ENCODE assay signal across 12 mouse cellular contexts in genomic region chr17:30938554-30938953, GRCm38 (mm10). TPM values are rescaled to one million over a fixed set of nuclear protein-coding genes. Genes with fewer than 3 reads are reported as not detected.
DNase-seq lines count a peak whose midpoint lies in the region; ATAC-seq and TF ChIP-seq lines count a peak whose summit lies in the region.
"Had no signal": no experiment of that assay in that cellular context is flagged by ENCODE, and none has a peak within 500 bp of the region (broad histone marks: within the 10 kb centered on the region; RNA-seq: fewer than 3 reads in every experiment).

No protein-coding gene starts in this region.

- H3K36me3 ChIP-seq in heart, embryonic 16.5 days (ENCODE audit: control insufficient read depth, insufficient read depth): no peaks in the 10 kb centered on the region
- no peaks in the 10 kb centered on the region for H3K36me3 ChIP-seq in heart, embryonic 12.5 days
- H3K36me3 ChIP-seq: neural tube, embryonic 12.5 days had no signal

- H3K9ac ChIP-seq in heart, embryonic 16.5 days (ENCODE audit: low read length): no peak overlapping the region
- no peak overlapping the region for H3K9ac ChIP-seq in heart, embryonic 12.5 days
- H3K9ac ChIP-seq: neural tube, embryonic 12.5 days had no signal

- no peaks in the 10 kb centered on the region for H3K27me3 ChIP-seq in heart, embryonic 16.5 days (ENCODE audit: control insufficient read depth, insufficient read depth, low read length)
- no peaks in the 10 kb centered on the region for H3K27me3 ChIP-seq in heart, embryonic 12.5 days (replicated peaks)
- H3K27me3 ChIP-seq: neural tube, embryonic 12.5 days had no signal

- 15% methylated on average over 9 of the region's 9 CpGs for WGBS in heart, embryonic 16.5 days
- 27% methylated on average over 9 of the region's 9 CpGs for WGBS in heart, embryonic 12.5 days
- 46% methylated on average over 9 of the region's 9 CpGs for WGBS in lung, adult 2 months

- ATAC-seq in heart, embryonic 16.5 days (replicated peaks; ENCODE audit: extremely low read depth, insufficient read depth, low FRiP score): peak; percentile 83
- no peak for ATAC-seq in heart, embryonic 12.5 days (ENCODE audit: insufficient number of reproducible peaks, low FRiP score)

- no peaks in the 10 kb centered on the region for H3K9me3 ChIP-seq in heart, embryonic 16.5 days (replicated peaks; ENCODE audit: control insufficient read depth, low read length)
- no peaks in the 10 kb centered on the region for H3K9me3 ChIP-seq in heart, embryonic 12.5 days (replicated peaks)
- H3K9me3 ChIP-seq: neural tube, embryonic 12.5 days had no signal

- 0 out of 2 replicates have a peak overlapping the region, but pooled peaks have one; percentile 2 for H3K4me2 ChIP-seq in heart, embryonic 16.5 days (ENCODE audit: low read depth, low read length)
- no peak overlapping the region for H3K4me2 ChIP-seq in heart, embryonic 12.5 days
- H3K4me2 ChIP-seq: neural tube, embryonic 12.5 days had no signal

- H3K27ac ChIP-seq in heart, embryonic 16.5 days (ENCODE audit: low read length): no peak overlapping the region; the same call in 1 of the 2 replicates
- no peak overlapping the region for H3K27ac ChIP-seq in heart, embryonic 12.5 days (ENCODE audit: poor library complexity, severe bottlenecking)
- H3K27ac ChIP-seq: neural tube, embryonic 12.5 days had no signal

- H3K4me1 ChIP-seq in heart, embryonic 16.5 days (ENCODE audit: control insufficient read depth, insufficient read depth, low read length): peaks cover 12% of the 10 kb centered on the region
- H3K4me1 ChIP-seq in heart, embryonic 12.5 days (replicated peaks): peaks cover 15% of the 10 kb centered on the region
- H3K4me1 ChIP-seq in lung, adult 2 months (ENCODE audit: control insufficient read depth, insufficient read depth, low read length): no peaks in the 10 kb centered on the region

- peak; percentile 5 for DNase-seq in lung, postnatal 14 days
- no peak for DNase-seq in lung, adult 2 months
- DNase-seq in c-Kit-positive CD71-negative TER-119-negative erythroid progenitor cells, embryonic 14.5 days (ENCODE audit: low read depth): peak; percentile 6
- peak; percentile 58 for DNase-seq in mesoderm, embryonic 11.5 days (ENCODE audit: low read depth, low spot score)
- no peak for DNase-seq in spleen, postnatal 14 days (ENCODE audit: low spot score in 2 of 2)
- no peak for DNase-seq in left cerebral cortex, adult 11 months (ENCODE audit: low spot score)
- DNase-seq: gastrocnemius, postnatal 25 days; kidney, adult 18-20 months had no signal

- no peak for TF ChIP-seq POLR2A in lung, adult 2 months (IDR thresholded peaks at IDR 0.05; ENCODE audit: borderline replicate concordance, extremely low read depth, low read depth, low read length)

- H3K4me3 ChIP-seq in heart, embryonic 16.5 days (ENCODE audit: low read length): no peak overlapping the region
- H3K4me3 ChIP-seq in heart, embryonic 12.5 days: no peak overlapping the region
- no peak overlapping the region for H3K4me3 ChIP-seq in lung, adult 2 months (replicated peaks; ENCODE audit: extremely low read depth, low read depth, low read length)
- H3K4me3 ChIP-seq: neural tube, embryonic 12.5 days had no signal

- TF ChIP-seq CTCF in lung, adult 2 months (IDR thresholded peaks at IDR 0.05; ENCODE audit: insufficient read depth, low read length): no peak

RNA-seq across cellular contexts. Expression of gene Umodl1, which starts 15.9 kb away (rescaled TPM):
- polyA plus RNA-seq in heart, embryonic 16.5 days (2015; fragmentation: Nextera tagmentation; extraction: Ambion mirVana): 1.5 and 3.0 TPM in 2 replicates
- polyA plus RNA-seq in heart, embryonic 12.5 days (2016; fragmentation: Nextera tagmentation; extraction: Ambion mirVana): not detected in 2 replicates
- 0.02 TPM in 1 of 2 replicates, not detected in the other for polyA plus RNA-seq in lung, adult 2 months (2012; rRNA removed)
- polyA plus RNA-seq: neural tube, embryonic 12.5 days; spleen, adult 2 months had no signal

RNA-seq across cellular contexts. Expression of gene Glp1r, which starts 36.9 kb away (rescaled TPM):
- 0.49 and 1.7 TPM in 2 replicates for polyA plus RNA-seq in heart, embryonic 16.5 days (2015; fragmentation: Nextera tagmentation; extraction: Ambion mirVana)
- polyA plus RNA-seq in heart, embryonic 12.5 days (2016; fragmentation: Nextera tagmentation; extraction: Ambion mirVana): 0.13 and 0.15 TPM in 2 replicates
- polyA plus RNA-seq in lung, adult 2 months (2012; rRNA removed): 43.6 and 54.1 TPM in 2 replicates

Comparison
In these comparisons a context has a peak if more than half of its experiments do, and no peak if none do; other contexts are left out.
1. DNase-seq: peak in lung, postnatal 14 days (single experiment), c-Kit-positive CD71-negative TER-119-negative erythroid progenitor cells, embryonic 14.5 days (single experiment) and mesoderm, embryonic 11.5 days (single experiment); none in lung, adult 2 months (single experiment), spleen, postnatal 14 days (0 of 2) and left cerebral cortex, adult 11 months (single experiment).
2. RNA of gene Glp1r, which starts 36.9 kb away (polyA plus RNA-seq): 43.6 to 54.1 TPM in lung, adult 2 months; 0.49 to 1.7 TPM in heart, embryonic 16.5 days and 0.13 to 0.15 TPM in heart, embryonic 12.5 days; every median in the first group is over 10 times any median in the second.